Mouse (Mus musculus): ENCODE measurements around the gene Pikfyve.
A peak's percentile ranks its signal among the peaks of the same experiment; 100 is the strongest.

The Pikfyve gene

DNA sequence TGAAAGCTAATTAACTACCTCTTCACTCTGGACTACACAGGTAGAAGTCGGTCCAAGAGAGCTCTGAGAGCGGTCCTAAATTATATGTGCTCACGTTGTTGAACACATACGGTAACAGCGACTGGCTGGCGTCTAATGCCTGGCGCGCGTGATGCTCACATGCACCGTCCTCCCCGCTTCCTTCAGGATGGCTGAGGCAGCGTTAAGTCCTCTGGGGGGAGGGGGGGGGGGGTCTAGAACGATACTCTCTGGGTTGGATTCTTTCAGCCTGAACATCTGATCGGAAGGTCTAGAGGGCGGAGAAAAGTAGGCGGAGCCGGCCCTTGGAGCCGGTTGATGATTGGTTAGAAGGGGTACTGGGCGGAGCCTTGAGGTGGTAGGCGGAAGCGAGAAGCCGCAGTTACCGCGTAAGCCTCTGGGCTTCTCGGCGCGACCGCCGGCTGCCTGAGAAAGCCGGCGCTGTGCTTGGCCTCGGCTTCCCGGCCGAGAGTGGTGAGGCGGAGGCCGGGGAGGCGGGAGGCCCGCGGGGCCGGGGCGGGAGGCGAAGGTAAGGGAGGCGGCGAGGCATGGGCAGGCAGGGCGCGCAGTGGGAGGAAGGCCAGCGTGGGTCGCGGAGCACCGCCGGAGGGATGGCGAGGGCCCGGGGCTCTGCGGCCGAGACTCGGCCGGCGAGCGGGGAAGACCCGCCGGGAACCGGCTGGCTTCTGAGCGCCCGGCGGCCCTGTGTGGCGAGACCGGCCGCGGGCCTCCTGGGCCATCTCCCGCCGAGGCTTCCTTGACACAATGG, at the start of gene Pikfyve, which contains the start of gene Idh1:
Pikfyve (plus strand) TSS at position 397 of the 787 bp plus-strand sequence.
Idh1 (minus strand) TSS at position 214 of the 787 bp plus-strand sequence.
- DNase-seq (ENCODE audit: low spot score in 2 of 2), result peak; percentile 95 to 96

DNA sequence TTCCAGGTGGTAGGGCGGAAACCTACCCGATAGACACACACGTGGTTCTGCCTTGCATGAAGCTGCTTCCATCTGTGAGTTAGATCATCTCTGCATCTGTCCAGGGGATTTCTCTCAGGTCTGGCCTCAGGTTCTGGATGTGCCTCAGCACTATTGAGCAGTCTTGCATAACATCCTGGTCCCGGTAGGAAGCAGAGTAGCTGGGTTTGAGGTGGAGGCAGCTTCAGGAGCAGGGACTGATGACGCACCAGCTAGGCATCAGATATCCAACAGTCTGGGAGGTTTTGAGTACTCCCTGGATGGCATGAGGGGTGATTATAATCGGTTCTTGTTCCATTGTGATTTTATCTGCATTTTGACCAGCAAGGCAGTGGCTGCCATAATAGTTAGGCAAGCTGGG, 48.9 kb upstream of the Pikfyve start:
- DNase-seq (ENCODE audit: low spot score in 2 of 2), result no peak

DNA sequence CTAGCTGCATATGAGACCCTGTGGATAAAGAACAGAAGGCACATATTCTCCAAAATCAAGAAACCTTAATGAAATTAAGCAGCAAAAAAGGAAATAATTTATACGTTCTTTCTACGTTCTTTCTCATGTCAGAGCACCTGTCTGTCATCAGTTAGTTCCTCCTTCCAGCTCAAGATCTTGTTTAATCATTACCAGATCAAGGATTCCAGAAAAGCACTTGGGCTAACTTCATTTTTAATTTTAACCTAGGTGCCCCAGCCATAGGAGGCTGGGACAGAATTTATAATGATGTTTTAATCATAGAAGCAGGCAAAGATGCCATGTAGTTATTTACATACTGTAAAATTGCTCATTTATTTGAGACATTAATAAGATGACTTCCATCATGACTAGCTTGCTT, 41.7 kb upstream of the Pikfyve start:
- DNase-seq (ENCODE audit: low spot score in 2 of 2), result no peak

DNA sequence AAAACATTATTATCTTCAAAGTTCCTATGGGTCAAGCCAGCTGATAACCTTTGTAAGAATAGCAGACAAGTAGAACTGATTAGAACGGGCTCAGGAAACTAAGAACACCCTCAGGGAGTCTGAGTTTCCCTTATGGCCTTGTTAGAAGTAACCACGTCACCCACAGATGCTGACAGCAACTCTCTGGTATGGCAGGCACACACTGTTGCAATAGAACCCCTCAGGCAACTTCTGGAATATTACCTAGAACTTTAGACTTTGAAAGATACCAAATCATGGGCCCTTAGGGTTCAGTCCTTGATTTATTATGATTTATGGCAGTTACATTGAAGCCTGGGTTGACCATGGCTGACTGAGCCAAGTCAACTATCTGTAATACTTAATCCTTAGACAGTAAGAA, 39.9 kb upstream of the Pikfyve start:
- no peak for DNase-seq (ENCODE audit: low spot score in 2 of 2)

DNA sequence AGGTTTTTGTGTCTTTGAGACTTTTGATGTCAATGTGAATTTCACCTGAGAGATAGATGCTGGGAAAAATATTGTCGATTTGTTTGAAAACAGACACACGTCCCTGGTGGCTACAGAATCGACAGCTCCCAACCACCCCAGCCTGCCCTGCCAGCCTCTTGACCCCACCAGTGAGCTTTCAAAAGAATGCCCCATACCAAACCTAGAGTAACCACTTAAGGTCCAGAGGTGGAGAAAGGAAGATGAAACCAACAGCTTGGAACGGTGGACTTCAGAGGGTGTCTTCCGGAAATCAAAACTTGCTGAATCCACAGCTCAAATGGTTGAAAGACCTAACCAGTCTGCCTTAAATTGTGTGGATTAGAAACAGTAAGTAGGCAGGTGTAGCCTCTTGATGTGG, 39.2 kb upstream of the Pikfyve start:
- DNase-seq (ENCODE audit: low spot score in 2 of 2), result no peak

DNA sequence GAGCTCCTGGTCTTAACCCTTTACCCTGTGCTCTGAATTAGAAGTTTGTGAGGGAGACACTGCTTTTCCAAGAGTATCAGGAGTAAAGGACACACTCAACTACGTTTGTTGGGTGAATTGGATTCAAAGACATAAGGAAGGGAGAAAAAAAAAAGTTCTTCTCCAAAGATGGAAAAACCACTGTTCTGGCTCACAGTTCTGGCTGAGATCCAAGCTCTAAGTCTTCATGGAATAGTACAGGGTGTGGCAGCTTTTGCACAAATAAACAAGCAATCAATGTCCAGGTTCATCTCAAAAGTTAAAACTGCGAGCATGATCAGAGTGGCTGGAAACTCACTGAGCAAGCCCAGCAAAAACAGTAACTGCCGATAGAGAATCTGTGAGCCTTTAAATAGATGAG, 38.5 kb upstream of the Pikfyve start:
- DNase-seq (ENCODE audit: low spot score in 2 of 2), result no peak

DNA sequence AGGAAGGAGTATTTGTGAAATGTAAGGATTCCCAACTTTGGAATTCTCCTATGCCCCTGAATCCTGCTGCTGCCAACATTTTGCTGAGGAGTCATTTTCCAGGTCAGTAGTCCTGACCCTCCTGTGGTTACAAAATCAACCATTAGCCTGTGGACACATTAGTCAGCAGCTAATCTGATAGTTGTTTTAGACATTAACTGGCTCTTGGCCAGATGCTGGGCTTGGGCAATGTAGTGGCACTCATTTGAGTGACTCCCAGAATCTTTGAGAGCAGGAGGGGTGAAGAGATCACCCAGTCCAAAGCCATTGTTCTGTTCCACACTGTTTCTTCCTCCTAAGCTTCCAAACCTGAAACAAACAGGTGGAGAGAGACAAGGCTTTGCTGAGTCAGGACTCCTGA, 31.7 kb upstream of the Pikfyve start:
- DNase-seq (ENCODE audit: low spot score in 2 of 2), result no peak

DNA sequence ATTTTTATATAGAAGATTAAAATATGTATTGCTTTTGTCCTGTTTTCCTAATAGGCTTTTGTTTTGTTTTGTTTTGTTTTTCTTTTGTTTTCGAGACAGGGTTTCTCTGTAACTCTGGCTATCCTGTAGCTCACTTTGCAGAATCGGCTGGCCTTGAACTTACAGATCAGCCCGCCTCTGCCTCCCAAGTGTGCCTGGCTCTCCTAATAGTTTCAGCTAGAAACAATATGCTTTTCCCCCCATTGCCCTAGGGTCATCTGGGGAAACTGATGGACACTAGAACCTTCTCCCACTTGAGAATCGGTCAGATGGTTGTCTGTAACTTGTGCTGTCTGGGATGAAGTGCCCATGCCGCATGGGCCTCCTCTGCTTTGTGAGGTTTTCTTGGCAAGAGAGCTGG, 30.4 kb upstream of the Pikfyve start:
- no peak for DNase-seq (ENCODE audit: low spot score in 2 of 2)

DNA sequence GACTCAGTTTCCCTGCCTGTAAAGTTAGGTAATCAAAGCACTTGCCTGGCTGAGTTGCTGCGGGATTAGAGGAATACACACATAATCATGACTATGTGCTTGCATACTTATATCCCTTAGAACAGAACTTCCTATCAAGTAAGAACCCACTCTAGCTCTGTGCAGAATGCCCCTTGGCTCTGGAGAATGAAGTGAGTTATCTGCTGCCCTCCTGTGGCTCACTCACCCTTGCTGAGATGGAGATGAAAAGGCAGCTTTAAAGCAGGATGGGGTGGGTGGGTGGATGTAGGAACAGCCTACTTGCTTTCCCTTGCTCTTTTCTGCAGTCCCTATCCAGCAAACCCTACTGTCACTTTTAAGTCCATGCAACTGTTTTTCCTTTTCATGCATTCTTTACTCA, 24.3 kb upstream of the Pikfyve start:
- DNase-seq (ENCODE audit: low spot score in 2 of 2), result no peak

DNA sequence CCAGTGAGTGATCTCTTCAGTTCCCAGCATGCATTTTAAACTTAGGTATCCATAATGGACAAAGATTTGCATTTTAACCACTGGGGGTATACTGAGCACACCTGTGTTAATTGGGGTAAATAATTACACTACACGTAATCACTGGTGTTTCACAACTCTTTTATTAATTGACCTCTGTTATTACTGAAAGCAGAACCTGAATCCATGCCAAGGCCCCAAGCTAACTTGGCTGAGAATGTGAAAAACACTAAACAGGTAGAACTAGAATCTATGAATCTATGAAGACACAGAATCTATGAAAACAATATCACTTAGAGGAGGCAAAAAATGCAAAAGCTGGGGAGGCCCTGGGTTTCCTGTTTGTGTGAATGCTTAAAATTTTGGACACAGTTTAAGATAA, 19.0 kb upstream of the Pikfyve start:
- DNase-seq (ENCODE audit: low spot score in 2 of 2), result no peak

DNA sequence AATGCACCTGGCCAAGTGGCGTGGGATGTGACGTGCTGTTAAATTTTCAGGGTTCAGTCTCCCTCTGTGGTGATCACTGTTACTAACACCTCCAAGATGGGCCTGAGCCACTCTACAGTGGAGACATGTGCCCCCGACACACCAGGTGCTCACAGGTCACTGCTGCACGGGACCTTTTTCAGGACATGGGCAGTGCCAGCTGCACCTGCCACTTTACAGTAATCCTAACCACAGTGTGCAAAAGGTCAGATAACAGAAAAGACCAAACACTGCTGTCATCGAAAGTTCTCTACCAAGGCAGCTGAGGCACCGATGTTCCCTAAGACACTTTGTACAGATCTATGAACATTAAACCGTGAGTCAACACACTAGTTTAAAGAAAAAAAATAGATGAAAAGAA, 16.9 kb upstream of the Pikfyve start:
- no peak for DNase-seq (ENCODE audit: low spot score in 2 of 2)

DNA sequence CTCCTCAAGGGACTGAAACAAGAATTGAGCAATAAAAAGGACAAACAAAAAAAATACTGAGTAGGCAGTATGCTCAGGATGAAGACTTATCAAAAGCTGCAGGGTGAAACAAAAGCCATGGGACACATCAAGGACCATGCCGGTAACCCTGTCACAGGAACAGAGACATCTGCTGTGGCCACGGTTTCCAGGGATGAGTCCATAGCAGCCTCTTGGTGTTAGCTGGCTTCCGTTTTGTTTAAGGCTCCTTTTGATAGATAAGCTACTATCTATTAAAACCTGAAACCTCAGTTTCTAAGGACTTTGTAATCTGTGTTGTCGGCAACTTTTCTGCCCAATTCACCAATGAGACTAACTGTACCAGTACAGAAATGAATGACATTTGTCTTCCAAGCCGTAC, 16.5 kb upstream of the Pikfyve start:
- DNase-seq (ENCODE audit: low spot score in 2 of 2), result no peak

DNA sequence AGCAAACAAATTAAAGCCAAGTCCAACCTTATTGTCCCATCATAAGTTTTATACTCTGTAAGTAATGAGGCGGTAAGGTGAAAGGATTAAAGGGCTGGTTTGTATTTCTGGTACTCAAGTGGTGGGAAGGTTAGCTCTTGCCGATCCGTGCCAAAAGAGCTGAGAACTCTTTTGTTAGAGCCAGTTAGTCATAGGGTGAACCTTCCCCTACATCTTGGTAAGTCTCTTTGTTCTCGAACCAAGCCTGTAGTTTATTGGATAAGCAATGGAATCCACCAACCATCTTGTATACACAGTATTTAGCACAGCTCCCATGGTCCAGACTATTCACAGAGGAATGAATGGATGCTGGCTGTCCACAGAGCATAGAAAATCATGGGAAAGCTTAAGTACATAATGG, 14.9 kb upstream of the Pikfyve start:
- no peak for DNase-seq (ENCODE audit: low spot score in 2 of 2)

DNA sequence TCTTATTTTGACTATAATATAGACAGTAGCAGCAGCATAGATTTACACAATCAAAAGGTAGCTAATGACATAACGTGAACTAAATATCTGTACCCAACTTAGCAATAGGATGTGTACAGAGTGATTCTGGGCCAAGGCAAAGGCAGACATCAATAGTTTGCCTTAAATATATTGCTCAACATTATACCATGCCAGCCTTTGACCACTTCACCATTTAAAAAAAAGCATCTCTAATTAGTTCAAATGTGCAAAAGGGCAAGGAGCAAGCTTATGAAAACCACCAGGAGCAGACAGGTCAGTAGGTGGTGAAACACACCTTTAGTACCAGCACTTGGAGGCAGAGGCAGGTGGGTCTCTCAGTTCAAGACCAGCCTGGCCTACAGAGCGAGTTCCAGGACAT, 12.8 kb upstream of the Pikfyve start:
- no peak for DNase-seq (ENCODE audit: low spot score in 2 of 2)

DNA sequence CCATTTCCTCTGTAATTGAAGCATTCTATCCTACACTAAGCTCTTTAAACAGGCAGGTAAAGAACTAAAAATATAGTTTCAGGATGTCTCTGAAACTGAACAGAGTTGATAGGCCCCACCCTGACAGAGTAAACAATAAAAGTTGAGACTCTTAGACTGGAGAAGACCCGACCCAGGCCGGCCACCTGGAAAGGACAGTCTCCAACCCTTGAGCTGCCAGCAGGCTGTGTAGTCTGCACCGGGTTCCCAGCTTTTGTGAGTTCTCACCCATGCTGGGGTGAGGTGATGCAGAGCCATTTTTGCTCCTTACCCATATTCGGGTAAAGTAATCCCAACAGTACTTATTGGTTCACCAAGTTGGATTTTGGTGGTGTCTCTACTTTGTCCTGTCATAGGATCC, 10.3 kb upstream of the Pikfyve start:
- no peak for DNase-seq (ENCODE audit: low spot score in 2 of 2)

DNA sequence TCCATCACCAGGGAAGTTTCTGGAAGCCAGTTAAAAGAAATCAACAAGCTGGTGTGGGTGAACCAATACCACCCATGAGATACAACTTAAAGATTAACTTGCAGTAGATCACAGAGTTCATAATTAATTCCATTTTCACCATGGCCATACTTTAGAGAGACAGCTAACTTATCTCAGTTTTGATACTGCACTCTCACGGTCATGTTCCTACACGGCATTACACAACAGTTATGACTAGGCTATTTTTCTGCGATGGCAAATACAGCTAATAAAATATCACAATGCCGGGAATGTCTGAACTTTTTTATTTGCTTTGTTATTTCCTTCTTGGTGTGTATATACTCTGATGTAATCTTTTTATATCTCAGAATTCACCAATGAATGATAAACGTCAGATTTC, 9.6 kb upstream of the Pikfyve start:
- DNase-seq (ENCODE audit: low spot score in 2 of 2), result no peak

DNA sequence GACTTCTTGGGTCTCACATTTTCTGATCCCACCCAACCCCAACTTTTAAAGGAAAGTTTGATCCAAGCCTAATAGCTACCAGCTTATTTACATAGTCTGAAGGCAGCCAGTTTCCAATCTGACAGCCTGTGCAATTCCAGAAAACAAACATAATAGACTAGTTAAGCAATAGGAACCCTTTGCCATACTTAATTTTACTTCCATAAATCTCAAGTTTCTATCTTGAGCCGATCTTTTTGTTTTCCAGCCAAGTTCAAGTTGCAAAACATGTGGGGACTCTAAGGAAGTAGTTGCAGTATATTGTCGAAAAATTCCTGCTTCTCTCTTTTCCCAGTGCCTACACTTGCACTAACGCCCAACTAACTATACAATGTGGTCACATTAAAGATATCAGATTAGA, 9.0 kb upstream of the Pikfyve start:
- no peak for DNase-seq (ENCODE audit: low spot score in 2 of 2)

DNA sequence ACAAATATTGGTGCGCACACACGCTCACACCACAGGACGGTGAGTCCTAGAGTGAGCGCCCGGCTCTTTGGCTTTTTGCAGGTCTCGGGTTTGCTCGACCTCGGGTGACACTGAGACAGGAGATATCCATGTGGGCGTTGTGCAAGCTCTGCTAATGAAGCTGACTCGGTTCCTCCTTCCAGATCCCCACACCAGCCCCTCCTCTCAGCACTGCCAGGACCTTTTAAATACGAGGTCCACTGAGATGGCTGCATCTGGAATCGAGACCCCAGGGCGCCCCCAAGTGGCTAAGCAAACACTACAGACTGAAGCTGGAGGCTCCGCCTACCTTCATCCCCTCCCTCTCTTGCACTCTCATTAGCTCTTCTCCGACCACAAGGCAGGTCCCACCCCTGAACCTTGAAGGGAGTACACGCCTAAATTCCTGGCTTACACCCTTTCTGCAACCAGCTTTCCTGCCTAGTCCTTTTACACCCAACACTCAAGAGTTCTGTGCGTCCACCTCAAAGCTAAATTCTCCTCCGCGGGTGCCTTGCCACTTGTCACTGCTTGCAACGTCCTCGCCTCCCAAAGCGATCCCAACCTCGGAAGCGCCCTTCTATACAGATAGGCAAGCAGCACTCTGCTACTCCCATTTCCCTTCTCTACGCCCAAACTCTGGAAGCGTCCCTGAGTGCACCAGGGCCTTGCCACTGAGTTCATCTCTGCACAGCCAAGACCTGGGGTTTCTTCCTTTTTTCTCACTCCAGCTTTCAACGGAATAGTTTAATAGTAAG, 8.2 kb upstream of the Pikfyve start:
- DNase-seq (ENCODE audit: low spot score in 2 of 2), result peak; percentile 86 to 90

DNA sequence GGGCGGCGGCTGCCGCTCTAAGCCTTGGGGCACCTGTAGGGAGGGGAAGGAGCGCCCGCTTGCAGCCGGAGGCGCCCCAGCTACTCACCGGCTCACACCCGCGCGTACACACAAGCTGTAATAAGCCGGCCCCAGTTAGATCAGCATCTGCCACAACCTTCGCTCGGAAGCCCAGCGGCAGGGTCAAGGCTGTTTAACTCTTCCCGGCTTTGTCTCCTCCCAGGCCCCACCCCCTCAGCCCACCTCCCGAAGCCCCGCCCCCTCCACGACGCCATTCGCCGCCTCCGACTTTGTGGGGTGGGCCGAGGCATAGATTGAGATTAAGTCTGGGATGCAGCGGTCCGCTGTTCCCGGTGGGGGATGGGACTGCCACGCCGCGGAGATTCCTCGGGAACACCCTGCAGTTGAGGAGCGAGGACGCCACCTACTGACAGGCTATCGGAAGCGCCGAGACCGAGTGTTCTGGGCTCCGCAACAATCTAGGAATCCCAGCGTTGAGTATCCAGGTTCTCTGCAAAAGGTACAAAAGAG, 7.5 kb upstream of the Pikfyve start:
- DNase-seq (ENCODE audit: low spot score in 2 of 2), result peak; percentile 95 to 96

DNA sequence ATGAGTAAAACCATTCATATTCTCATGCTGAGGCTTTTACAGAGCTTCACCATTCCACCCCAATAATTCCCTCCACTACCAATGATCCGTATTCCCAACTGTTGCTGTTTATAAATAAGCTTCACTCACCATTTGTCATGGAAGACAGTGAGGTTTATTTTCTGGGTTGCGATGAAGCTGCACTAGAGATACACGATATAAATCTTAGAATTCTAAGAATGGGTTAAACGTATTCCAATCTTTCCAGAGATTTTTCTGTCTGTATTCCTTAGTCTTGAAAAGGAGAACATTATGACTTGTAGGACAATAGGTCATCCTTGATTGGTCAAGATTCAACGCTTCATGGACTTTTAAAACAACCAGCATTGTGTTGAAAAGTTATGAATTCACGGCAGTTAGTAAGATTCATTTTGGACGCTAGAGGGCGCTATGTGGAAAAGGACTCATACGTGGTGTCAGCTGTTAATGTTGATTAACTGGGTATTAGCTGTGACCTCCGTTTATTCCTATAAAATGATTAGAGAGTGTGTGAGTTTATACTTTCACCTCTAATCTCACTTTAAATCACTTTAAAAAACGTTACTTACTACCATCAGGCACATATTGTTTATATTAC, 6.7 kb upstream of the Pikfyve start:
- DNase-seq (ENCODE audit: low spot score in 2 of 2), result peak in 1 of 2 experiments; percentile 20

DNA sequence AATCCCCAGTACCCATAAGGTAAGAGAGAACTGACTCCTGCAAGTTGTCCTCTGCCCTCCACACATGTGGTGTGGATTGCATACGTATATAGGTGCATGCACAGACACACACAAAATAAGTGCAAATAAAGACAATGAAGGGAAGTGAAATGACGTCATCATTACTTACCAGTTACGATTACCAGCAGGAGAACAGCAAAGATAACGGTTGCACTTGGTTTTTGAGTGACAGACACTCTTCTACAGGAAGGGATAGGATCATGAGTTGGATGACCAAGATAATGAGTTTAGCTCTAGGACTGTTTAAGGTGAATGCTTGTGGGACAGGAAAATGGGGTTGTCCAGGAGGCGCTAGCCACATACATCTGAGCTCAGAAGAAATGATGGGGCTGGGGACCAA, 5.0 kb upstream of the Pikfyve start:
- no peak for DNase-seq (ENCODE audit: low spot score in 2 of 2)

DNA sequence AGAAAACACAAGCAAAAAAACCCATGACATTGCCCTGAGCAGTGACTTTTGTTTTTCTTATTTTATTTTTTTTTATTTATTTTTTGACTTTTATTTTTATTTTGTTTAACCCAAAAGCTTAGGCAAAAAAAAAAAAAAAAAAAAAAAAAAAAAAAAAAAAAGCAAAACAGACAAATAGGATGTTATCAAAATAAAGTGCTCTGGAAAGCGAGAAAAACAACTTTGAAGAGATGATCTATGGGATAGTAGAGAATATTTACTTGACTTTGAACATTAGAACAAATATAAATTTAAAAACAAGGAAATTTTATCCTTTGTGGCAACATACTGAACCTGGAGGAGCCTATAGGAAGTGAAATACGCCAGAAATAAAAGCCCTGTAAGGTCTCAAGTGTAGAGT, 2.5 kb upstream of the Pikfyve start:
- DNase-seq (ENCODE audit: low spot score in 2 of 2), result no peak

DNA sequence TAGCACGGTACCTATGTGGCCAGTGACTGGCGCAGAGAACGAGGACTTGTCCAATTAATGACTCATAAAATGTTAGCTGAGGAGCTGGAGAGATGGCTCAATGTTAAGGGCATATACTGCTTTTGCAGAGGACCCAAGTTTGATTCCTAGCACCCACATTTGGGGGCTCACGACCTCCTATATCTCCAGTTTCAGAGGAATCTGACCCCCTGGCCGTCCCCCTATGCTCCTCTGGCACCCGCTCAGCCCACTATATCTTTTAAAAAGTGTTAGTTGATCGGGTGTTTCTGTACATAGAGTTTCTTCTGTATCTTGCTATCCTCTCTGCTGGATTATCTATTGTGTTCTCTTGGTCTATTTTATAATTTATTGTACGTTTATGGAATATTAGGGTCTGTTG, 1.5 kb upstream of the Pikfyve start:
- no peak for DNase-seq (ENCODE audit: low spot score in 2 of 2)
